Mouse (Mus musculus) ES-CJ7 (cell line): ENCODE results near the gene Kif9.

Experiments used
- DNase-seq: peaks from one replicate; pipeline ENCODE4 v3.0.0; 2011; ENCODE audit warnings: low read depth, low spot score

Gene Kif9

DNA sequence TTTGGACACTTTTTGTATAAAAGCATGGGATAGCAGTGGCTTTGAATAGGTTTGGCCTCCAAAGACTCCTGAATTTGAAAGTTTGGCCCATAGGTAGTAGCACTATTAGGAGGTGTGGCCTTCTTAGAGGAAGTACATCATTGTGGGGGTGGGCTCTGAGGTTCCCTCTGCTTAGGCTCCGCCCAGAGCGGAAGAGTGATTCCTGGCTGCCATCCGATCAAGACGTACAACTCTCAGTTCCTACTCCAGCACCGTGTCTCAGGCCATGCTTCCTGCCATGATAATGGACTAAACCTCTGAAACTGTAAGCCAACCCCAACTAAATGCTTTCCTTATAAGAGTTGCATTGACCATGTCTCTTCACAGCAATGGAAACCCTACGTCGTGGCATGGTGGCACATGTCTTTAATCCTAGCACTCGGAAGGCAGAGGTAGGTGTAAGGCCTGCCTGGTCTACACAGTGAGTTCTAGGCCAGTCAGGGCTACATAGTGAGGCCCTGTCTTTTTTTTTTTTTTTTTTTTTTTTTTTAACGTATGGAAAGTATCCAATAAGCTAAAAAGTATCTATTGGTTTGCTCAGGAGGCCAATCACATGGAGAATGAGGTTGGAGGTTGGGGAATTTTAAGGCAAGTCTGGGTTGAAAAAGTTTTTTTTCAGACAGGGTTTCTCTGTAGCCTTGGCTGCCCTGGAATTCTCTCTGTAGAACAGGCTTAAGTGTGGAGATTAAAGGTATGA, 52.4 kb downstream of the Kif9 start:
- DNase-seq: peak; percentile 93

DNA sequence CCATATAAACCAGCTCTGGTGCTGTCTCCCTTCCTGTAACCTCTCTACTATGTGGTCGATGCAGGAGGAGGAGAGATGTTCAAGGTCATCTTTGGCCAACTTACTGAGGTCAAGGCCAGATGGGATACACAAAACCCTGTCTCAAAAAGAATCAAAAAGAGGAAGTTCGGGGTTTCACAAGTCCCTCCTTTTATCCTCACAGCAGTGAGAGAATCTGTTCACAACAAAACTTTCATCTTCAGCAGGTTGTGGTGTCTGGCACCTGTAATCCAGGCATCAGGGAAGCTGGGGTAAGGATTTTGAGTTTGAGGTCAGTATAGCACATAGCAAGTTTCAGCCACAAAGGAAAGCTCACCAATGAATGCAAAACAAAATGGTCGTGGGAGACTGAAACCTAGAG, 53.9 kb downstream of the Kif9 start:
- DNase-seq: no peak

DNA sequence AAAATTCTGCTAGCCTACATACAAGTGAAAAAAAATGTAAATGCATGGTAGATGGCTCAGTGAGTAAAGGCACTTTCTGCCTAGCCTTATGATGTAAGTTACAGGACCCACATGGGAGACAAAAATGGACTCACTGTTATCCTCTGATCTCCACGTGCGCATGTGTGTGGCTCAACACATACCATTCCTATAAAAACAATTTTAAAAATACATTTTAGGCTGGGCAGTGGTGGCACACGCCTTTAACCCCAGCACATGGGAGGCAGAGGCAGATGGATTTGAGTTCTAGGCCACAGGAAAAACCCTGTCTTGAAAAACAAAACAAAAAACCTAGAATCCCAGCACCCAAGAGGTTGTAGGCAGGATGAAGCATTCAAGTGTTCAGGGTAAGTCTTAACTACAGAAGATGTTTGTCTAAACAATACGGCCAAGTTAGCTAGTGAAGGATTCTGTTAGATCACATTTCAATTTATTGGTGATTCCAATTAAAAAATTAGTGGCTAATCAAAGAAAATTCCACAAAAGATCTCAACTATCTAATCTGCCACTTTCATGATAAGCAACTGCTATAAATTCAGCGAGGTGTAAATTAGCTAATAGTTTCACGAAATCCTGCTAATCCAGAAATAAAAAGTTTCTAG, 54.5 kb downstream of the Kif9 start:
- DNase-seq: no peak

DNA sequence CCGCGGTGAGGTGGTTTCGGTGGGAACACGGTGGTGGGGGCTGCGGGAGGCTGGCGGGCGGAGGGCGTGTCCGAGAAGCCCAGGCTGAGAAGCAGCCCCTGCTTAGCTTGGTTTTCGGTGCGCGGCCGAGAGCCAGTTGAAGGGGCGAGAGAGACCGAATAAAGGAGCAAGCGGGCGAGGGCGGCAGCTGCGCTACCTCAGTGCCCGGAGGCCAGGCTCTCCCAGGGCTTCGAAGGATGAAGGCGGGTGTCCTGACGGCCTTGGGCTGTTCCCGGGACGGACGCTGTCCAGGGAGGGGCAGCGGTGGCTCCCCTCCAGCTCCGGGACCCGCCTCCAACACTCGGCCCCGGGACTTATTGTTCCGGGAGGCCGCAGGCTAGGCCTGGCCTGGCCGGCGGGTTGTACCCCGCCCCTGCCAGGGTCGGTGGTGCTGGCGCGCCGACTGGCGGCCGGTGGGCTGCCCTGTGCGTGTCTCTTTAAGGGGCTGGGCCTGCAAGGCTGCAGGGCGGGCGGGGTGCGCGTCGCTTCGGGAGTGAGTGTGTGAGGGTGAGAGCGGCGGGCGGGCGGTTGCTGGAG, 55.2 kb downstream of the Kif9 start:
- peak; percentile 93 for DNase-seq

GRCm38 (mm10) chr9:110532538-110533291, 56.0 kb downstream of the Kif9 start, which contains the start of gene Setd2:
TSS of gene Setd2 (plus strand) at chr9:110532597.
- DNase-seq: peak; percentile 14

- DNase-seq: no peak
Observed at GRCm38 (mm10) chr9:110533645-110534044, 56.9 kb downstream of the Kif9 start.

DNA sequence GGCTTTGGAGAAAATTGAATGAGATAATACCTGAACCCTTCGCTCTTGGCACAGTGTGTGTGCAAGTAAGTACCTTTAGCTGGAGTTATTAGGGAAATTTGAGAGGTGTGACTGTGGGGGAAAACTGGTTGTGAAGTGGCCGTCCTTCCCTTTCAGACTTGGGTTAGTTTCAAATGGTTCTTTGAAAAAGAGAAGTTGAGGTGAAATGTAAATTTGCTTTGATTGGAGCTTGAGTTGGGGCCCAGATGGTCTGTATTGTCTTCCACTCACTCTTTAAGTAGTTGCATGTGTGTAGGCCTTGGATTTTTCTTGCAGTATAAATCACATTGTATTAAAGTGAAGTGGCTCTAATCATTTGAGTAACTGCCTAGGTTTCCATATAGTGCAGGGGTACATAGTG, 58.4 kb downstream of the Kif9 start:
- no peak for DNase-seq

- DNase-seq: no peak
Observed at GRCm38 (mm10) chr9:110536636-110537035, 59.9 kb downstream of the Kif9 start.

DNA sequence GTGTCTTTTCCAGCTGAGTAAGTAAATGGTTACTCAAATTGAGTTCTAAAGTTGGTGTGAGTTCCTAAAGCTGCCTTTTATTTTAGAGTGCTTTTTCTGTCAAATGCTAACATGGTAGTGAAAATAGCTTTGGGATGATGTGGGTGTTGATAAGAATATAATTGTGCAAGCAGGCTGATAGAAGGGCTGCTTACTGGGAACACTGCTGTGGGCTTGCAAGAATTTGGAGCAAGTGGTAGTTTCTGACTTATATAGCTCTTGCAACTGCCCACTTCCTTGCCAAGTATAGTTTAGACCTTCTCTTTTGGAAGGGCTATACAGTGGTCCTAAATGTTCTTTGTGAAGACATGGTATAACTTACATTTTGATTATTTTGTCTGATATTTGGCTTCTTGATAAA, 61.8 kb downstream of the Kif9 start:
- no peak for DNase-seq

- DNase-seq: no peak
Observed at GRCm38 (mm10) chr9:110541988-110542387, 65.2 kb downstream of the Kif9 start.

GRCm38 (mm10) chr9:110548261-110548660, 71.5 kb downstream of the Kif9 start:
- DNase-seq: no peak

GRCm38 (mm10) chr9:110568309-110568708, 91.6 kb downstream of the Kif9 start:
- peak; percentile 11 for DNase-seq
